Mouse (Mus musculus) CH12F3 (cell line): ENCODE data around the gene 1700109H08Rik.
"Not testable (repeated sequence)": the region's sequence is repeated elsewhere in the genome, so short reads cannot be mapped to it uniquely, and the experiment has no call there.

ENCODE experiments used
- in situ Hi-C: fragments of 300-500 bp; cut with MboI; formaldehyde crosslinking; loops from 2 replicates; pipeline ENCODE4 v1.14.3; 2020; ENCODE audit warnings: low sequenced_read_pairs

1700109H08Rik gene

GRCm38 (mm10) chr5:3598766-3599165 lies 27.4 kb downstream of the 1700109H08Rik start:
- in situ Hi-C loops: no loop called here

GRCm38 (mm10) chr5:3600298-3600697 lies 28.9 kb downstream of the 1700109H08Rik start:
- in situ Hi-C loops: no loop called here

- in situ Hi-C loops: no loop called here
Observed at GRCm38 (mm10) chr5:3600790-3601189, 29.4 kb downstream of the 1700109H08Rik start.

GRCm38 (mm10) chr5:3607114-3607513 lies 35.7 kb downstream of the 1700109H08Rik start:
- in situ Hi-C loops: no loop called here

GRCm38 (mm10) chr5:3609241-3609640 lies 37.9 kb downstream of the 1700109H08Rik start:
- in situ Hi-C loops: no loop called here

- in situ Hi-C loops: not testable (repeated sequence)
Observed at GRCm38 (mm10) chr5:3611835-3612234, 40.5 kb downstream of the 1700109H08Rik start.

- in situ Hi-C loops: no loop called here
Observed at GRCm38 (mm10) chr5:3620486-3620885, 49.1 kb downstream of the 1700109H08Rik start.

- in situ Hi-C loops: no loop called here
Observed at GRCm38 (mm10) chr5:3630055-3630454, 58.7 kb downstream of the 1700109H08Rik start.

GRCm38 (mm10) chr5:3631512-3632271 lies 60.3 kb downstream of the 1700109H08Rik start:
- in situ Hi-C loops: no loop called here

GRCm38 (mm10) chr5:3632285-3632684 lies 60.9 kb downstream of the 1700109H08Rik start:
- in situ Hi-C loops: no loop called here

- in situ Hi-C loops: no loop called here
Observed at GRCm38 (mm10) chr5:3633315-3633714, 61.9 kb downstream of the 1700109H08Rik start.

- in situ Hi-C loops: no loop called here
Observed at GRCm38 (mm10) chr5:3633951-3634350, 62.6 kb downstream of the 1700109H08Rik start.
